Mouse (Mus musculus): ENCODE results near the gene Etv4. TPM values are rescaled to one million over a fixed set of nuclear protein-coding genes. Genes with fewer than 3 reads are reported as not detected.

Gene Etv4
- polyA plus RNA-seq, 1 experiment from 2014 or later: 5.9 TPM

- H3K27ac ChIP-seq: no peak overlapping the region
- no peaks in the 10 kb centered on the region for H3K36me3 ChIP-seq (replicated peaks)
- H3K9me3 ChIP-seq: no peaks in the 10 kb centered on the region
- H3K9ac ChIP-seq: peak overlapping the region; percentile 45; the same call in 1 of the 2 replicates
- peaks cover 19% of the 10 kb centered on the region for H3K4me1 ChIP-seq
- H3K27me3 ChIP-seq (replicated peaks): peaks cover 65% of the 10 kb centered on the region
- 2% methylated on average over 18 of the region's 19 CpGs for WGBS
- peak overlapping the region; percentile 44 for H3K4me3 ChIP-seq
- peak overlapping the region; percentile 89 for H3K4me2 ChIP-seq
- ATAC-seq (replicated peaks): no peak
Observed at GRCm38 (mm10) chr11:101784072-101784471, 1.1 kb downstream of the Etv4 start.

GRCm38 (mm10) chr11:101783584-101783983 is 1.6 kb downstream of the Etv4 start:
- Histone ChIP-seq H3K4me3 (peak overlapping the region; percentile 44; the same call in 1 of the 2 replicates), H3K27ac (no peak overlapping the region), H3K27me3 (replicated peaks) (peaks cover 65% of the 10 kb centered on the region), H3K4me2 (peak overlapping the region; percentile 89), H3K36me3 (replicated peaks) (no peaks in the 10 kb centered on the region), H3K9me3 (no peaks in the 10 kb centered on the region), H3K4me1 (peaks cover 19% of the 10 kb centered on the region), H3K9ac (no peak overlapping the region)
- no peak for ATAC-seq (replicated peaks)
- WGBS: 21% methylated on average over 9 of the region's 9 CpGs

GRCm38 (mm10) chr11:101783135-101783534 is 2.0 kb downstream of the Etv4 start:
- WGBS: 71% methylated on average over 1 of the region's 1 CpGs
- Histone ChIP-seq H3K36me3 (replicated peaks) (no peaks in the 10 kb centered on the region), H3K4me3 (no peak overlapping the region), H3K9me3 (no peaks in the 10 kb centered on the region), H3K4me1 (peaks cover 19% of the 10 kb centered on the region), H3K9ac (no peak overlapping the region), H3K27ac (no peak overlapping the region), H3K4me2 (no peak overlapping the region), H3K27me3 (replicated peaks) (peaks cover 67% of the 10 kb centered on the region)
- ATAC-seq (replicated peaks): no peak

DNA sequence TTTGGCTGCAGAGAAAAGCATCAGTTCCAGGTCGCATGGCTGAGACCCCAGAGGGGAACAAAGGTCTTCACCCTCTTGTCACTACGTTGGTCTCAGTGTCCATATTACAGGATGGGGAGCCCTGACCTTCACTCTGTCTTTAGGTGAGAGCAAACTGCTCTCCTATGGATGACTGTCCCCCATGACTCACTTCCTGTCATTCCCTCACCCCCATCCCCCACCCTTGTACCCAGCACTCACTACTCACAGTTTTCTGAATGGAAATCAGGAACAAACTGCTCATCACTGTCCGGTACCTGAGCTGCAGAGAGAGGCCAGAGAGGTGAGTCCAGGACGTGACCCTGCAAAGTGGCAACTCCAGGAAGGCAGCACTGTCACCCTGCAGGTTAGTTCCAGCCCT is 8.3 kb downstream of the Etv4 start:
- no peak for ATAC-seq (replicated peaks)
- Histone ChIP-seq H3K27ac (no peak overlapping the region), H3K27me3 (replicated peaks) (peaks cover 41% of the 10 kb centered on the region), H3K9me3 (no peaks in the 10 kb centered on the region), H3K4me1 (peaks cover 8% of the 10 kb centered on the region), H3K4me2 (no peak overlapping the region), H3K36me3 (replicated peaks) (no peaks in the 10 kb centered on the region), H3K4me3 (no peak overlapping the region), H3K9ac (no peak overlapping the region)
- WGBS: 64% methylated on average over 4 of the region's 4 CpGs

DNA sequence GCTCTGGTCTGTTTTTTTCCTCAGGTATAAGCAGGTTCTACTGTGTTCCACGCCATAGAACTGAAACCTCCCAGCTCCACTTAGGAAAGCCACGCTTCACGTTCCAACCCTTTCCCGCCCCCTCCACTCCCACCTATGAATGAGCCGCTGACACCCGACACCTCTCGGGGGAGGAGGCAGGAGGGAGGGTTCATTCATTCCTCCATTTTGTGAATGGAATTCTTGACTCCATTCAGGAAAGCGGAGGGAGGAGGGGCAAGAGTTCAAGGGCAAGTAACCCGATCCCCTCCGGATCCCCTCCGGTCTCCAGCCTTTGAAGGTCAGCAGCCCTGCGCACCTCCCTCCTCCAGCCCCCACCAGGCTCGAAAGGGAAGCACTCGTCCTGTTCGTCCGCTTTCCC is 12.7 kb downstream of the Etv4 start:
- 1% methylated on average over 16 of the region's 16 CpGs for WGBS
- H3K9me3 ChIP-seq: no peaks in the 10 kb centered on the region
- H3K27me3 ChIP-seq (replicated peaks): peaks cover 35% of the 10 kb centered on the region
- peaks cover 8% of the 10 kb centered on the region for H3K4me1 ChIP-seq
- peak overlapping the region; percentile 35; the same call in 1 of the 2 replicates for H3K9ac ChIP-seq
- no peak for ATAC-seq (replicated peaks)
- peaks cover 11% of the 10 kb centered on the region; the same call in 1 of the 2 replicates for H3K36me3 ChIP-seq (replicated peaks)
- no peak overlapping the region for H3K27ac ChIP-seq
- peak overlapping the region; percentile 24 for H3K4me3 ChIP-seq
- H3K4me2 ChIP-seq: peak overlapping the region; percentile 53

GRCm38 (mm10) chr11:101772027-101772426 is 13.1 kb downstream of the Etv4 start:
- H3K4me1 ChIP-seq: peaks cover 8% of the 10 kb centered on the region
- no peak overlapping the region for H3K27ac ChIP-seq
- no peak overlapping the region for H3K9ac ChIP-seq
- H3K4me3 ChIP-seq: no peak overlapping the region
- 4% methylated on average over 5 of the region's 5 CpGs for WGBS
- H3K36me3 ChIP-seq (replicated peaks): peaks cover 16% of the 10 kb centered on the region; the same call in 1 of the 2 replicates
- no peaks in the 10 kb centered on the region for H3K9me3 ChIP-seq
- peaks cover 31% of the 10 kb centered on the region for H3K27me3 ChIP-seq (replicated peaks)
- peak overlapping the region; percentile 53 for H3K4me2 ChIP-seq
- ATAC-seq (replicated peaks): no peak

GRCm38 (mm10) chr11:101770266-101770665 is 14.9 kb downstream of the Etv4 start:
- WGBS: 84% methylated on average over 12 of the region's 12 CpGs
- peaks cover 31% of the 10 kb centered on the region for H3K27me3 ChIP-seq (replicated peaks)

GRCm38 (mm10) chr11:101768721-101769120 is 16.4 kb downstream of the Etv4 start:
- peaks cover 42% of the 10 kb centered on the region for H3K36me3 ChIP-seq (replicated peaks)

More at GRCm38 (mm10) chr11:101770266-101770665, 14.9 kb downstream of the Etv4 start:
- Histone ChIP-seq H3K4me2 (no peak overlapping the region), H3K9me3 (no peaks in the 10 kb centered on the region), H3K4me1 (peaks cover 8% of the 10 kb centered on the region), H3K9ac (no peak overlapping the region), H3K36me3 (replicated peaks) (peaks cover 30% of the 10 kb centered on the region), H3K27ac (no peak overlapping the region), H3K4me3 (no peak overlapping the region)
- no peak for ATAC-seq (replicated peaks)

GRCm38 (mm10) chr11:101767326-101767725 is 17.8 kb downstream of the Etv4 start:
- WGBS: 69% methylated on average over 5 of the region's 5 CpGs

More at GRCm38 (mm10) chr11:101768721-101769120, 16.4 kb downstream of the Etv4 start:
- Histone ChIP-seq H3K4me3 (no peak overlapping the region), H3K9me3 (no peaks in the 10 kb centered on the region), H3K27me3 (replicated peaks) (peaks cover 21% of the 10 kb centered on the region), H3K9ac (no peak overlapping the region), H3K4me1 (peaks cover 8% of the 10 kb centered on the region), H3K4me2 (no peak overlapping the region), H3K27ac (no peak overlapping the region)
- ATAC-seq (replicated peaks): no peak
- WGBS: 93% methylated on average over 6 of the region's 6 CpGs

GRCm38 (mm10) chr11:101764546-101764945 is 20.6 kb downstream of the Etv4 start:
- no peak overlapping the region for H3K4me3 ChIP-seq
- no peak for ATAC-seq (replicated peaks)
- H3K4me1 ChIP-seq: no peaks in the 10 kb centered on the region
- H3K9ac ChIP-seq: no peak overlapping the region
- 96% methylated on average over 8 of the region's 8 CpGs for WGBS
- H3K36me3 ChIP-seq (replicated peaks): peaks cover 57% of the 10 kb centered on the region
- no peaks in the 10 kb centered on the region for H3K27me3 ChIP-seq (replicated peaks)
- H3K4me2 ChIP-seq: no peak overlapping the region
- H3K27ac ChIP-seq: no peak overlapping the region
- no peaks in the 10 kb centered on the region for H3K9me3 ChIP-seq

More at GRCm38 (mm10) chr11:101767326-101767725, 17.8 kb downstream of the Etv4 start:
- Histone ChIP-seq H3K4me2 (no peak overlapping the region), H3K4me1 (peaks cover 4% of the 10 kb centered on the region), H3K4me3 (no peak overlapping the region), H3K9me3 (no peaks in the 10 kb centered on the region), H3K36me3 (replicated peaks) (peaks cover 43% of the 10 kb centered on the region), H3K27me3 (replicated peaks) (peaks cover 15% of the 10 kb centered on the region), H3K9ac (no peak overlapping the region), H3K27ac (no peak overlapping the region)
- no peak for ATAC-seq (replicated peaks)

DNA sequence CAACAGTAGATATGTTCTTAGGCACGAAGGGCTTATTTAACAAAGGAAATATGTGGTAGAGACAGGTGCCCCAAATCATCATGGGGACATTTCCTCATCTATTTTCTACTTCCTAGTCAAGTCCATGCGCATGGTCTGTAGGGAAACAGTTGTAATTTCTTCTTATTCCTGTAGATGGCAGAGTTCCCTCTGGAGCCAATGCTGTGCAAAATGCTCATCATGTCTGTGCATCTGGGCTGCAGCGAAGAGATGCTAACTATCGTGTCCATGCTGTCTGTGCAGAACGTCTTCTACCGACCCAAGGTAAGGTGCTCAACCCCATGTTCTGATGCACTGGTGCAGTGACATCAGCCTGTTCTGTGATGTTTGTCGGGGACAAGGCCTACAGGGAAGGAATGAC is 21.4 kb downstream of the Etv4 start:
- Histone ChIP-seq H3K27ac (no peak overlapping the region), H3K4me2 (no peak overlapping the region), H3K9me3 (no peaks in the 10 kb centered on the region), H3K27me3 (replicated peaks) (no peaks in the 10 kb centered on the region), H3K4me1 (no peaks in the 10 kb centered on the region), H3K36me3 (replicated peaks) (peaks cover 62% of the 10 kb centered on the region), H3K4me3 (no peak overlapping the region), H3K9ac (no peak overlapping the region)
- 52% methylated on average over 7 of the region's 7 CpGs for WGBS
- no peak for ATAC-seq (replicated peaks)

DNA sequence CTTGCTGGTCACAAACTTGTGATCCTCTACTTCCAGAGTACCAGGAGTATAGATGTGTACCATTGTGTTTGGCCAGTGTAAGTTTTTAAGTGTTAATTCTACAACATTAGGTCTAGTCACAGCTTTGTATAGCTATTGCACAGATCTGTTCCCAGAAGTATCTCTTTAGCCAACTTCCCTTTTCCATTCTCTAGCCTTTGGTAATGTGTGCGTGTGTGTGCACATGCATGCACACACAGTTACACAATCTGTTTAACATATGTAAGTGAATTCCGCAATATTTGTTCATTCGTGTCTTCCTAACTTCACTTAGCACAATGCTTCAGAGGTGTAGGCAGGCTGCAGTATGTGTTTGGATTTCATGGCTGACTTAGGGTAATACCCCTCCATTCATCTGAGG is 25.6 kb downstream of the Etv4 start:
- H3K9ac ChIP-seq: no peak overlapping the region
- H3K9me3 ChIP-seq: no peaks in the 10 kb centered on the region
- H3K36me3 ChIP-seq (replicated peaks): peaks cover 53% of the 10 kb centered on the region
- H3K27ac ChIP-seq: no peak overlapping the region
- H3K4me1 ChIP-seq: no peaks in the 10 kb centered on the region
- no peaks in the 10 kb centered on the region for H3K27me3 ChIP-seq (replicated peaks)
- no peak overlapping the region for H3K4me3 ChIP-seq
- no peak for ATAC-seq (replicated peaks)
- WGBS: 96% methylated on average over 3 of the region's 3 CpGs
- no peak overlapping the region for H3K4me2 ChIP-seq

DNA sequence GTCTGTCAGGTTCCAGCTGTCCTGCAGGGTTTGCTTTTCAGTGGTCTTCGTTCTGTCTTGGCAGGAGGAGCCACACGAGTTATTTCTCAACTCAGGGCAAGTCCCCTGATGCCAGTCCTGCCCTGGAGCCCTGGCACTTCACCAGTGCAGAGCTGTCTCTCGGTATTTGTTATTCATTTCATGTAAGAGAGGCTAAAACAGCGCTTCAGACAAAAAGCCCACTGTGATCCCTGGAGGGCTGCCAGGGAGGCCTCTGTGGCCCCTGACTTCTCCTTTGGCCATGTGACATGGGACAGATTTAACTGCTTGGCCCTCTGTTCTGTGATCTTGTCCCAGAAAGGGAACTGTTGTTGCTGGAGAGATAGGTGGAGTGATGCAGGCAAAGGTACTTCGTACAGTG is 26.7 kb downstream of the Etv4 start:
- no peaks in the 10 kb centered on the region for H3K9me3 ChIP-seq
- no peak overlapping the region for H3K27ac ChIP-seq
- WGBS: 66% methylated on average over 5 of the region's 5 CpGs
- H3K4me3 ChIP-seq: no peak overlapping the region
- no peak overlapping the region for H3K4me2 ChIP-seq
- no peak for ATAC-seq (replicated peaks)
- no peaks in the 10 kb centered on the region for H3K4me1 ChIP-seq
- H3K36me3 ChIP-seq (replicated peaks): peaks cover 56% of the 10 kb centered on the region
- H3K27me3 ChIP-seq (replicated peaks): no peaks in the 10 kb centered on the region
- no peak overlapping the region for H3K9ac ChIP-seq
